Mouse (Mus musculus) midbrain, embryonic 16.5 days (tissue): ENCODE measurements at regions not wholly inside any gene's neighbourhood (a gene's known extent, or its start where the extent isn't known, plus 50 kb on each side); places are given as distances from the start of the nearest gene placed in this dataset.

Experiments used
- ATAC-seq: fragments of 200-750 bp; cut with Nextera tagmentation; 2 replicates; pipeline ENCODE4 v1.8.0; 2017; ENCODE audit warnings: moderate TSS enrichment
- H3K27ac ChIP-seq: fragments of 300-500 bp; sonication (generic); 2 replicates; pipeline ENCODE4 v1.5.1; 2014; ENCODE audit warnings: mild to moderate bottlenecking, low read length, mixed read lengths
- H3K27me3 ChIP-seq: fragments of 300-500 bp; sonication (generic); 2 replicates; pipeline ENCODE4 v1.6.1; 2014; ENCODE audit warnings: low read depth, low read length, mixed read lengths; ENCODE audit not compliant: control insufficient read depth, insufficient read depth
- H3K36me3 ChIP-seq: fragments of 300-500 bp; sonication (generic); 2 replicates; pipeline ENCODE4 v1.6.1; 2014; ENCODE audit warnings: mild to moderate bottlenecking, low read length, moderate library complexity, mixed read lengths; ENCODE audit not compliant: control insufficient read depth, insufficient read depth
- H3K4me1 ChIP-seq: fragments of 300-500 bp; sonication (generic); 2 replicates; pipeline ENCODE4 v1.6.1; 2014; ENCODE audit warnings: mild to moderate bottlenecking, low read length, mixed read lengths; ENCODE audit not compliant: control insufficient read depth, insufficient read depth
- H3K4me2 ChIP-seq: fragments of 300-500 bp; sonication (generic); 2 replicates; pipeline ENCODE4 v1.6.1; 2014; ENCODE audit warnings: mild to moderate bottlenecking, low read length, mixed read lengths
- H3K4me3 ChIP-seq: fragments of 300-500 bp; sonication (generic); 2 replicates; pipeline ENCODE4 v1.5.1; 2014; ENCODE audit warnings: low read depth, mild to moderate bottlenecking, low read length, moderate library complexity, mixed read lengths
- H3K9ac ChIP-seq: fragments of 300-500 bp; sonication (generic); 2 replicates; pipeline ENCODE4 v1.6.1; 2014; ENCODE audit warnings: low read depth, low read length, mixed read lengths
- H3K9me3 ChIP-seq: fragments of 300-500 bp; sonication (generic); replicated peaks from 2 replicates; pipeline ENCODE4 v1.6.1; 2014; ENCODE audit warnings: mild to moderate bottlenecking, low read length, mixed read lengths; ENCODE audit not compliant: control insufficient read depth, poor library complexity, severe bottlenecking
- WGBS: fragments of 180-500 bp; shearing (Covaris S2); extraction: QIAGEN DNeasy Blood & Tissue Kit; methylation state at CpG from one replicate; pipeline ENCODE4 v1.1.7; 2014; 5-methylcytosine and 5-hydroxymethylcytosine counted together

GRCm38 (mm10) chr2:48223084-48223799, 590.7 kb upstream of the Acvr2a start:
- Histone ChIP-seq H3K4me3 (no peak overlapping the region), H3K27ac (no peak overlapping the region), H3K9ac (no peak overlapping the region), H3K9me3 (no peaks in the 10 kb centered on the region), H3K4me1 (no peaks in the 10 kb centered on the region), H3K27me3 (no peaks in the 10 kb centered on the region), H3K36me3 (no peaks in the 10 kb centered on the region), H3K4me2 (no peak overlapping the region)
- ATAC-seq: no peak
- WGBS: 76% methylated on average over 2 of the region's 2 CpGs

- Histone ChIP-seq H3K9me3 (no peaks in the 10 kb centered on the region), H3K27me3 (no peaks in the 10 kb centered on the region), H3K36me3 (no peaks in the 10 kb centered on the region), H3K9ac (no peak overlapping the region), H3K4me1 (no peaks in the 10 kb centered on the region), H3K4me2 (no peak overlapping the region), H3K4me3 (no peak overlapping the region), H3K27ac (no peak overlapping the region)
- 54% methylated on average over 4 of the region's 4 CpGs for WGBS
- no peak for ATAC-seq
These were observed 563.7 kb upstream of the Acvr2a start for GRCm38 (mm10) chr2:48250174-48250573.

GRCm38 (mm10) chr2:48260299-48260698, 553.6 kb upstream of the Acvr2a start:
- Histone ChIP-seq H3K36me3 (no peaks in the 10 kb centered on the region), H3K4me3 (no peak overlapping the region), H3K4me1 (no peaks in the 10 kb centered on the region), H3K27ac (no peak overlapping the region), H3K27me3 (no peaks in the 10 kb centered on the region), H3K9me3 (no peaks in the 10 kb centered on the region), H3K4me2 (no peak overlapping the region), H3K9ac (no peak overlapping the region)
- ATAC-seq: no peak
- WGBS: 60% methylated on average over 2 of the region's 2 CpGs
